8 mouse cellular contexts compared by ENCODE assay signal in genomic region chr19:48144129-48144528, GRCm38 (mm10).
A peak's percentile ranks its signal among the peaks of the same experiment; 100 is the strongest.
DNase-seq lines count a peak whose midpoint lies in the region; ATAC-seq and TF ChIP-seq lines count a peak whose summit lies in the region.

No protein-coding gene starts in this region.

- no peaks in the 10 kb centered on the region for H3K27me3 ChIP-seq in hindbrain, embryonic 11.5 days (ENCODE audit: control insufficient read depth, insufficient read depth, low read length)
- no peaks in the 10 kb centered on the region for H3K27me3 ChIP-seq in hindbrain, embryonic 12.5 days
- no peaks in the 10 kb centered on the region for H3K27me3 ChIP-seq in embryonic facial prominence, embryonic 10.5 days (replicated peaks; ENCODE audit: low read depth, poor library complexity, severe bottlenecking)
- H3K27me3 ChIP-seq in midbrain, postnatal 0 days (ENCODE audit: insufficient read depth, low read length): no peaks in the 10 kb centered on the region

- no peaks in the 10 kb centered on the region for H3K9me3 ChIP-seq in hindbrain, embryonic 11.5 days (ENCODE audit: control insufficient read depth, low read length)
- H3K9me3 ChIP-seq in hindbrain, embryonic 12.5 days (replicated peaks): no peaks in the 10 kb centered on the region
- no peaks in the 10 kb centered on the region for H3K9me3 ChIP-seq in embryonic facial prominence, embryonic 10.5 days
- H3K9me3 ChIP-seq in midbrain, postnatal 0 days (ENCODE audit: low read length): no peaks in the 10 kb centered on the region

- WGBS in hindbrain, embryonic 11.5 days: 28% methylated on average over 1 of the region's 1 CpGs
- WGBS in hindbrain, embryonic 12.5 days: 19% methylated on average over 1 of the region's 1 CpGs
- 30% methylated on average over 1 of the region's 1 CpGs for WGBS in embryonic facial prominence, embryonic 10.5 days
- 14% methylated on average over 1 of the region's 1 CpGs for WGBS in midbrain, postnatal 0 days

- peak; percentile 91 for TF ChIP-seq CTCF in midbrain, postnatal 0 days (IDR thresholded peaks at IDR 0.05)

- no peak overlapping the region for H3K4me2 ChIP-seq in hindbrain, embryonic 11.5 days (replicated peaks; ENCODE audit: low read depth, low read length)
- no peak overlapping the region for H3K4me2 ChIP-seq in hindbrain, embryonic 12.5 days (replicated peaks)
- no peak overlapping the region for H3K4me2 ChIP-seq in midbrain, postnatal 0 days (ENCODE audit: low read depth, low read length, poor library complexity, severe bottlenecking)

- no peaks in the 10 kb centered on the region for H3K36me3 ChIP-seq in hindbrain, embryonic 11.5 days (ENCODE audit: control insufficient read depth, insufficient read depth, low read length)
- H3K36me3 ChIP-seq in hindbrain, embryonic 12.5 days: no peaks in the 10 kb centered on the region
- H3K36me3 ChIP-seq in embryonic facial prominence, embryonic 10.5 days (replicated peaks): no peaks in the 10 kb centered on the region
- H3K36me3 ChIP-seq in midbrain, postnatal 0 days (ENCODE audit: insufficient read depth, low read length): no peaks in the 10 kb centered on the region

- H3K9ac ChIP-seq in hindbrain, embryonic 11.5 days (ENCODE audit: low read depth, low read length): no peak overlapping the region
- H3K9ac ChIP-seq in hindbrain, embryonic 12.5 days: no peak overlapping the region
- H3K9ac ChIP-seq in midbrain, postnatal 0 days (replicated peaks; ENCODE audit: low read length, poor library complexity, severe bottlenecking): no peak overlapping the region

- DNase-seq in hindbrain, embryonic 11.5 days (ENCODE audit: low spot score): peak; percentile 73
- DNase-seq in Muller cell, postnatal 12 days (ENCODE audit: inconsistent ontology term): peak; percentile 14
- peak; percentile 39 for DNase-seq in embryonic facial prominence, embryonic 10.5 days (ENCODE audit: low spot score)
- DNase-seq in kidney, postnatal 25 days: peak; percentile 42 to 64
- DNase-seq in midbrain, postnatal 0 days (ENCODE audit: low spot score): peak; percentile 81
- DNase-seq in urinary bladder, adult 2 months (ENCODE audit: low spot score): no peak
- DNase-seq in adrenal gland, adult 2 months: no peak

- H3K4me3 ChIP-seq in hindbrain, embryonic 11.5 days (ENCODE audit: low read depth, low read length): no peak overlapping the region
- no peak overlapping the region for H3K4me3 ChIP-seq in hindbrain, embryonic 12.5 days
- no peak overlapping the region for H3K4me3 ChIP-seq in embryonic facial prominence, embryonic 10.5 days
- no peak overlapping the region for H3K4me3 ChIP-seq in midbrain, postnatal 0 days (ENCODE audit: low read depth, low read length)

- H3K27ac ChIP-seq in hindbrain, embryonic 11.5 days (ENCODE audit: low read depth, low read length): no peak overlapping the region
- no peak overlapping the region for H3K27ac ChIP-seq in hindbrain, embryonic 12.5 days
- H3K27ac ChIP-seq in embryonic facial prominence, embryonic 10.5 days (replicated peaks): no peak overlapping the region
- no peak overlapping the region for H3K27ac ChIP-seq in midbrain, postnatal 0 days (ENCODE audit: low read depth, low read length)

- no peaks in the 10 kb centered on the region for H3K4me1 ChIP-seq in hindbrain, embryonic 11.5 days (replicated peaks; ENCODE audit: control insufficient read depth, insufficient read depth, low read length)
- no peaks in the 10 kb centered on the region for H3K4me1 ChIP-seq in hindbrain, embryonic 12.5 days
- H3K4me1 ChIP-seq in embryonic facial prominence, embryonic 10.5 days: no peaks in the 10 kb centered on the region
- no peaks in the 10 kb centered on the region for H3K4me1 ChIP-seq in midbrain, postnatal 0 days (ENCODE audit: insufficient read depth, low read length)

- no peak for ATAC-seq in hindbrain, embryonic 11.5 days (ENCODE audit: low FRiP score)
- no peak for ATAC-seq in hindbrain, embryonic 12.5 days (ENCODE audit: low FRiP score)
- ATAC-seq in midbrain, postnatal 0 days (ENCODE audit: low FRiP score): no peak

Comparison
In these comparisons a context has a peak if more than half of its experiments do, and no peak if none do; other contexts are left out.
1. DNase-seq: peak in hindbrain, embryonic 11.5 days (single experiment), Muller cell, postnatal 12 days (single experiment), embryonic facial prominence, embryonic 10.5 days (single experiment), kidney, postnatal 25 days (2 of 2) and midbrain, postnatal 0 days (single experiment); none in urinary bladder, adult 2 months (single experiment) and adrenal gland, adult 2 months (single experiment).